Mouse (Mus musculus) spleen, adult 12 weeks (tissue): ENCODE measurements around the gene Cep170b.

Source experiments
- DNase-seq: peaks from one replicate; pipeline ENCODE4 v3.0.0; 2022; ENCODE audit warnings: low spot score

The Cep170b gene

DNA sequence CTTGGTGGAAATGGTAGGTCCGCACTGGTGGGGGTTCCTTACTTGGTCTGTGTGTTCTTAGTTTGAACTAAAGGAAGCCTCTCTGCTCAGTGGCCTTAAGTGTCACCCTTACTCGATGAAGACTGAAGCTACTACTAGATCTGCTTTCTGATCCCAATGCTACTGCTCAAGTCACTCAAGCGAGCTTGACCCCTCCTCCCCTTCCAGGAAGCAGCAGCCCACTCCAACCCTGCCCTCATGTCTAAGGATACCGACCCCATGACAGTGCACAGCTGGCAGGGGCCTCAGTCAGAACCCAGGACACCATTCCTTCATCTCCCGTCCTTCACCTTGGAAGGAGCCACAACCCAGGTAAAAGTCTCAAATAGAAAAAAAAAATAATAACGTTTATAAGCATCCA, at the start of gene Cep170b:
Gene Cep170b, plus strand, starts transcription at position 240 of the 400 bp plus-strand sequence.
- DNase-seq: no peak

DNA sequence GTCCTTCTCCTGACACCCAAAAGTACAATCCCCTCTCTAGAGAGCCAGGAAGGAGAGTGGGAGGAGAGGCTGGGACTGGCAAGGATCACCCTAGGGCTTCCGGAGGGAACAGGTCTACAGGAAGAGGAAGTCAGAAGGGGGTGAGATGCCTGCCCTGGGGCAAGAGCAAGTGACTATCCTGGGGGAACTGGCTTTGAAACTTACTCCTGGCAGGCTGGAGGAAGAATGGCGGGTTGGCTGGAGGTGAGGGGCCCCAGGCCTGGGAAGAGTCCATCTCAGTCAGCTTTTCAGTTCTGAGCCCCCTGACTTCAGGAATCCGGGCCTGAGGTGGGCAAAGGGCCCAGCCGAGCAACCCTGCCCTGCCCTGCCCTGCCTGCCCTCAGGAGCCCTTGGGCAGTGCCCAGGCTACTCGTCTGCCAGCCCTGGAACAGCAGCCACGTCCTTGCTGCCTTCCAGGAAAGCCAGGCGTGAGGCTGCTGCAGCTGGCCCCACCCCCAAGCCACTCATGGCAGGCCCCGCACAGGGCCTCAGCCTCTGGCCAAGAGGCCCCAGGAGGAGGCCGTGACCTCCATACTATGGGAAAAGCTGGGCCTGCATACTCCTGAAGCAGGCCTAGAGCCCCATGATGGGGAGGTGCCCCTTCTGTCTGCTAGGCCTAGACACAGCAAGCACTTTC, 49.4 kb upstream of the Cep170b start:
- no peak for DNase-seq

- no peak for DNase-seq
Measured at GRCm38 (mm10) chr12:112671891-112672290, 48.4 kb upstream of the Cep170b start.

- no peak for DNase-seq
Measured at GRCm38 (mm10) chr12:112672744-112673575, 47.3 kb upstream of the Cep170b start.

DNA sequence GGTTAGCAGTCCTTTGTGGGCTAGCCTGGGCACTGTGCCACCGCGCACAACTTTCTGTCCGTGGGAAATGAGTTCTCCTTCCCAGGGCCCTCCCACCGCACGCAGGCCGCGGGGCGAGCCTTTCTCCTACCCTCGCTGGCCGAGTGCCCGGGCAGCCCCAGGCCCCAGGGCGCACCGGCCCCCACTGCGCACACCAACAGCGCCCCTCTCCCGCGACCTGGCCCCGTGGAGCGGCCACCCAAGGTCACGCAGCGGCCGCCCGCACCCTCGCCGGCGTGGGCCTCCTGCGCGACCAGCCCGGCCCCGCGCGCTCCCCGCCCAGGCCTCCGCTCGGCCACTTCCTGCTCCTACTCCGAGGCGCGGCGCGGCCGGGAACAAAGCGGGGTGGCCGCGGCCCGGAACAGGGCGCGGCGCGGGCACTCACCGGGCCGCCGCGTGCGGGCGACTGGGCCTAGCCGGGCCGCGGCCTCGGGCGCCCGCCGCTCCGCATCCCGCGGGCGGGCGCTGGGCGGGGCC, 46.6 kb upstream of the Cep170b start:
- DNase-seq: no peak

- peak; percentile 47 for DNase-seq
Measured at GRCm38 (mm10) chr12:112674132-112675011, 45.9 kb upstream of the Cep170b start, which contains the start of gene Akt1. TSS of gene Akt1 (minus strand) at chr12:112674884.

DNA sequence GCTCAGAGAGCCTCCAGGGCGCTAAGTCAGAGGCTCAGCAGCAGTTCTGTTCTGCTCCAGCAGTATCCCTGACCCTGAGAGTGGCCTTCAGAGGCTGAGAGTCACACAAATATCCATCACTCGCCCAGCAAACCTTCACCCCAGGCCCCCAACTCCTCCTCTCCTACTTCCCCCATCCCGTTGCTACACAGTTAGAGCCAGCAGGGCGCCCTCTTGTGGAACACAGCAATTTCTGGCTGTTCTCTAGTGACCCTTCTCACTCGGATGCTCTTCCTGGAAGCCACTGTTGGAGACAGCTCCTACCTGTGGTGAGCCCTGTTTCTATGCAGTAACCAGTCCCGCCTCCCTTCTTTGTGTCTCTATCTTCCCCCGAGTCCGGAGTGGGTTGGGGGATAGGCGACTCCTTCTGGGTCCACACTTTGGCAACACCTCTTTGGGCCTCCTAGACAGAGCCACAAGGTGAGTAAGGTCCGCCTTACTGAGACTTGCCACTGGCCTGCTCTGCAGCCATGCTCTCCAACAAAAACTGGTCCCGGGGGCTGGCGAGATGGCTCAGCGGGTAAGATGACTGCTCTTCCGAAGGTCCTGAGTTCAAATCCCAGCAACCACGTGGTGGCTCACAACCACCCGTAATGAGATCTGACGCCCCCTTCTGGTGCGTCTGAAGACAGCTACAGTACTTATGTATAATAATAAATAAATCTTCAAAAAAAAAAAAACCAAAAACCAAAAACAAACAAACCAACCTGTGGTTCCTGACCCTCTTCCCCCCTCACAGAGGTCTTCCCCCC, 44.8 kb upstream of the Cep170b start:
- DNase-seq: peak; percentile 72

GRCm38 (mm10) chr12:112677076-112677475, 43.2 kb upstream of the Cep170b start:
- DNase-seq: no peak

- DNase-seq: no peak
Measured at GRCm38 (mm10) chr12:112677943-112678554, 42.2 kb upstream of the Cep170b start.

GRCm38 (mm10) chr12:112678555-112679026, 41.7 kb upstream of the Cep170b start, which contains the start of gene Zbtb42:
TSS of gene Zbtb42 (plus strand) at chr12:112678828.
- DNase-seq: no peak

GRCm38 (mm10) chr12:112679027-112679996, 40.9 kb upstream of the Cep170b start:
- no peak for DNase-seq

DNA sequence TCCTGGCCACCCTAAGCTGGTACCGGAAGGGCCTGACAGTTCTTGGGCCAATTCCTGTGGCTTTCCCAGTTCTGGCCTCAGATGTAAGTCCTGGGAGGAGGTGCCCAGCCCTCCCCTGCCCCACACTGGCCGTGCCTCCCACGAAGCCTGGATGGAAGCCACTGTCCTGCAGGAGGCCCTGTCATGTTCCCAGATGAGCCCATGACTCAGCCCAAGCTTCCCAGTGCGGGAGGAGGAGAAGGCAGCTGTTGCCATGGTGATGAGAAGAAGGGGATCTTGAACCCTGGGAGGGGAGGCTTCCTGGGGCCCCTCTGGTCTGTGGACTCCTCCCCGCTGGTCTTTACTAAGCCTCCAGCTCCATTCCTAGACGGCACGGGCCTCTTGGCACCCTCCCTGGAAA, 36.9 kb upstream of the Cep170b start:
- DNase-seq: no peak

DNA sequence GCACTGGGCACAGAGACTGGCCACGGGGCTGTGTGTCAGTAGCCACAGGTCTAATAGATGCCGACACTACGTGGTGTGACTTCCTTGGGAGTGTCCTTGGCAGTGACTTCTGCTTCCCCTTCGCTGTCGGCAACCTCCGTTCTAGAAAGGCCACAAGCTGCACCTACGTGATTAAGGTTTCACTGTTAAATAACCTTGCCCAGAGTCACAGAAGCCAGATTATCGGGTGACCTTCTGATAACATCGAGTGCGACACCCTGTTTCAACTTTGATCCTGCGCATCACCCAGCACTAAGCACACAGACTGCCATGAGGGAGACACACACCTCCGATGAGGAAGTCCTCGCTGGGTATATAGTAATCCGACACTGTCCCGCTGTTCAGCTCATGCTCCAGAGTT, 31.8 kb upstream of the Cep170b start:
- no peak for DNase-seq

DNA sequence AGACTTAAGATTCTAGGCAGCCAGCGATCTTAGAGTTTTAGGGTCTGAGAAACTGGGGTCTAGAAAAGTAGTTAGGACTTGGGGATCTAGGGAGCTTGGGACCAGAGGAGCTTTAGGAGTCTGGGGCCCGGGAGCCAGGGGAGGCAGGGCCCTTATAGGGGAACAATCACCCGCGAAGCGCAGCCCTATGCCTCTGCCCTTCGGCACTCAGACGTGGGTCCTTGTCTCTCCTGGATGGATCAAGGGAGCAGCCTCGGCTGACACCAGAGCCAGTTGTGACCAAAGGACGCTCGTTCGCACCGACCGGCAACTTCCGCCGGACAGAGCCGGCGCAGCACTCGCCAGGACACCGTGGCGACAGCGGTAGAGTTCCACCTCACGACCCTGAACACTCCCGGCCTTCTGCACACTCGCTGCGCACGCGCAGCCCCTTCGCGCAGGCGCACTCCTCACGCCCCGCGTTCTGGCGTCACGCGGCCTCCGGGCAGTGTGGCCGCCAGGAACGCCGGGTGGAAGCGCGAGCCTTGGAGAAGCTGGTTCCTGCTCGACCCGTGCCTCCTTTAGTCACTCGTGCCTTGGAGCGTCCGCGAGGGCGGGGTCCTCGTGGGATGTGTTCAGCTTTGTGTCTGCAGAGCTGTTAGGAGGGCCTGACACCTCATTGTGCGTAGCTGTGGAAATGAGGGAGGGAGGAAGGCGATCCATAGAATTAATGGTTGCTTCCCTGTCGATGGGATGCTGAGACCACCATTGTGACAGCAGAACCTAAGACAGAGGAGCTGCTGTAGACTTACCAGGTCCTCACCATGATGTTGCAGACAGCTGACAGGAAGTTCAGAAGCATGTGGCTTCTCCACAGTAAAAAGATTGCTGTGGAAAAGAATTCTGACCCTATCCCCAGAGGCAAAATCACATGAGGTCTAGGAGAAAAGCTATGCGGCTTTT, 26.8 kb upstream of the Cep170b start:
- peak; percentile 76 for DNase-seq

- DNase-seq: no peak
Measured at GRCm38 (mm10) chr12:112694127-112694475, 26.2 kb upstream of the Cep170b start.

DNA sequence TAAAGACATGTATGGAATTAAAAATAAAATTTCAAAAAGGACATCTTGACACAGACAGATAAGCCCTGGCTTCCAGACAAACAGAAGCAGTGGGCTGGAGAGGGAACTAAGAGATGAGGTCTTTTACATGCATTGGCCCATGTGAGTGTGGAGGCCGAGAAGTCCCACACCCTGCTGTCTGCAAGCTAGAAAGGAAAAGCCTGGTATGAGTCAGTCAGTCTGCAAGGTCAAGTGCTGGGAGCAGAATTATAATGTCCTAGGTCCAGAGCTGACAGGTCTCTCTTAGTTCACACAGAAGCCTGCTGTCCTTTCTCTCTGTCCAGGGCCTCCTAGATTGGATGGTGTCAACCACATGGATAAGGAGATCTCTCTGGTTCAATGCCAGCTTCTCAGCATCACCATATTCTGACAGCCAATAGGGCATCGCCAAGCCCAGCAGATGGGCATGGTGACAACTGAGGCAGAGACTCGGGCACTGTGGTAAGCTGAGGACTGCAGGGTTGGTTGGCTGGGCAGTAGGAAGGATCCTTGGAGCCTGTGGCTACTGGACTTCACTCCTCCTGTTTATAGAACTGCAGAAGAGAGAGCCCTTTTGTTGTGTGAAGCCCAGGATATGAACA, 23.3 kb upstream of the Cep170b start:
- DNase-seq: no peak

- no peak for DNase-seq
Measured at GRCm38 (mm10) chr12:112700522-112700921, 19.7 kb upstream of the Cep170b start.
